In the genomic region with DNA sequence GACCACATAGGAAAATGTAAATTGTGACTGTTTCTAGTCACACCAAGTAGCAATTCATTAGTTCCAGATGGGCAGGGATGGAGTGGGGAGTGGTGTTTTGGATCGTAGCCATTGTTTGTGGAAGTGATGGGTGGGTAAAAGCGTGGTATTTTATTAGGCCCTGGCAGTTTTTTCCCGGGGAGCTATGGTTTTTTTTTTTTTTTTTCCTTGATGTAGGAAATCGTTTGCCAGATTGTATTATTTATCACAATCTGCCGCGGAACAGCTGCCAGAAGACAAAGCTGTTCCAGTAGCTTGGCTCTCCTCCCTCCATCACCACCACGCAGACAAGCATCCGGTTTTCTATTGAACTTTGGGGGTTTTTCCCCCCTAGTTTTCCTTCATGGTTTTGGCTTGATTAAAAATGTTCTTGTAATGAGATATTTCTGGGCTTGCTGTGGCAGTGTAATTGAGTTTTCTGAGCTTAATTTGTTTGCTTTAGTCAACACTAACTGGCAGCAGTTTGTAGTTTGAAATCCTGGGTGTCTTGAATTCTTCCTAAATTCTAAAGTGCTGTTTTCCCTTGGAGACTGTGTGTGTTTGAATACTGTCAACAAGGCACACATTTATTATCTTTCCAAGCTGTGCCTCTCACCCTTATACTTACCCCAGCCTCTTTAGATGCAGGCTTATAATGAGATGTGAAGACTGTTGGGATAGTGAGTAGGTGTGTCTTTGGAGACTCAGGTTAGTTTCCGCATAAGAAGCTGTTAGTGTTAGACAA, we compare ENCODE assay signal across 9 mouse cellular contexts. TPM values are rescaled to one million over a fixed set of nuclear protein-coding genes. Genes with fewer than 3 reads are reported as not detected.
DNase-seq lines count a peak whose midpoint lies in the region; ATAC-seq and TF ChIP-seq lines count a peak whose summit lies in the region.
"Had no signal": no experiment of that assay in that cellular context is flagged by ENCODE, and none has a peak within 500 bp of the region (broad histone marks: within the 10 kb centered on the region; RNA-seq: fewer than 3 reads in every experiment).

No protein-coding gene starts in this region.

- H3K27me3 ChIP-seq in embryonic facial prominence, embryonic 12.5 days: no peaks in the 10 kb centered on the region
- H3K27me3 ChIP-seq in heart, embryonic 16.5 days (ENCODE audit: control insufficient read depth, insufficient read depth, low read length): no peaks in the 10 kb centered on the region
- H3K27me3 ChIP-seq in kidney, postnatal 0 days (ENCODE audit: insufficient read depth, low read length): no peaks in the 10 kb centered on the region
- no peaks in the 10 kb centered on the region for H3K27me3 ChIP-seq in limb, embryonic 15.5 days
- H3K27me3 ChIP-seq: megakaryocyte, embryonic 14.5 days had no signal

- peaks cover 9% of the 10 kb centered on the region; the same call in 1 of the 2 replicates for H3K36me3 ChIP-seq in embryonic facial prominence, embryonic 12.5 days
- no peaks in the 10 kb centered on the region for H3K36me3 ChIP-seq in heart, embryonic 16.5 days (ENCODE audit: control insufficient read depth, insufficient read depth)
- no peaks in the 10 kb centered on the region for H3K36me3 ChIP-seq in kidney, postnatal 0 days (ENCODE audit: insufficient read depth, low read length)
- peaks cover 5% of the 10 kb centered on the region; the same call in 1 of the 2 replicates for H3K36me3 ChIP-seq in limb, embryonic 15.5 days

- peak overlapping the region; percentile 63 for H3K27ac ChIP-seq in embryonic facial prominence, embryonic 12.5 days
- H3K27ac ChIP-seq in heart, embryonic 16.5 days (ENCODE audit: low read length): peak overlapping the region; percentile 58
- peak overlapping the region; percentile 25 for H3K27ac ChIP-seq in kidney, postnatal 0 days
- peak overlapping the region; percentile 78 for H3K27ac ChIP-seq in limb, embryonic 15.5 days

- peak; percentile 27; the same call in 1 of the 2 replicates for ATAC-seq in frontal cortex, adult (ENCODE audit: low TSS enrichment)
- no peak for ATAC-seq in embryonic facial prominence, embryonic 12.5 days (ENCODE audit: insufficient number of reproducible peaks, insufficient read depth, low FRiP score, low TSS enrichment)
- no peak for ATAC-seq in heart, embryonic 16.5 days (replicated peaks; ENCODE audit: extremely low read depth, insufficient read depth, low FRiP score)
- ATAC-seq in kidney, postnatal 0 days (replicated peaks; ENCODE audit: low FRiP score, low read depth): no peak
- ATAC-seq in limb, embryonic 15.5 days (ENCODE audit: insufficient number of reproducible peaks, low FRiP score, low TSS enrichment, low read depth): peak; percentile 62
- ATAC-seq in monocyte, adult 5-6 weeks (replicated peaks; ENCODE audit: insufficient number of reproducible peaks, low FRiP score, low TSS enrichment, poor library complexity, severe bottlenecking): no peak

- H3K4me1 ChIP-seq in embryonic facial prominence, embryonic 12.5 days: peaks cover 21% of the 10 kb centered on the region
- H3K4me1 ChIP-seq in heart, embryonic 16.5 days (ENCODE audit: control insufficient read depth, insufficient read depth, low read length): peaks cover 6% of the 10 kb centered on the region
- H3K4me1 ChIP-seq in kidney, postnatal 0 days (replicated peaks; ENCODE audit: insufficient read depth, low read length): peaks cover 7% of the 10 kb centered on the region
- H3K4me1 ChIP-seq in limb, embryonic 15.5 days: peaks cover 23% of the 10 kb centered on the region

- no peak for TF ChIP-seq CTCF in kidney, postnatal 0 days (IDR thresholded peaks at IDR 0.05; ENCODE audit: low read depth)

- WGBS in embryonic facial prominence, embryonic 12.5 days: 33% methylated on average over 9 of the region's 9 CpGs
- 52% methylated on average over 9 of the region's 9 CpGs for WGBS in heart, embryonic 16.5 days
- 17% methylated on average over 9 of the region's 9 CpGs for WGBS in kidney, postnatal 0 days
- WGBS in limb, embryonic 15.5 days: 19% methylated on average over 9 of the region's 9 CpGs

- H3K4me3 ChIP-seq in embryonic facial prominence, embryonic 12.5 days: no peak overlapping the region
- no peak overlapping the region for H3K4me3 ChIP-seq in heart, embryonic 16.5 days (ENCODE audit: low read length)
- no peak overlapping the region for H3K4me3 ChIP-seq in kidney, postnatal 0 days (replicated peaks; ENCODE audit: low read depth, low read length)
- no peak overlapping the region for H3K4me3 ChIP-seq in limb, embryonic 15.5 days
- H3K4me3 ChIP-seq: megakaryocyte, embryonic 14.5 days had no signal

- no peak overlapping the region for H3K4me2 ChIP-seq in embryonic facial prominence, embryonic 12.5 days (replicated peaks)
- no peak overlapping the region for H3K4me2 ChIP-seq in heart, embryonic 16.5 days (ENCODE audit: low read depth, low read length)
- peak overlapping the region; percentile 1; the same call in 1 of the 2 replicates for H3K4me2 ChIP-seq in kidney, postnatal 0 days (ENCODE audit: low read length)
- H3K4me2 ChIP-seq in limb, embryonic 15.5 days: no peak overlapping the region

- DNase-seq in frontal cortex, postnatal 25 days (ENCODE audit: low spot score in 2 of 2): no peak
- peak; percentile 76 for DNase-seq in kidney, postnatal 0 days (ENCODE audit: low spot score)
- DNase-seq in retina, postnatal 1 day: peak; percentile 43

- H3K9ac ChIP-seq in embryonic facial prominence, embryonic 12.5 days: no peak overlapping the region
- H3K9ac ChIP-seq in heart, embryonic 16.5 days (ENCODE audit: low read length): no peak overlapping the region
- no peak overlapping the region for H3K9ac ChIP-seq in kidney, postnatal 0 days (ENCODE audit: low read depth, low read length)
- no peak overlapping the region for H3K9ac ChIP-seq in limb, embryonic 15.5 days

- H3K9me3 ChIP-seq in embryonic facial prominence, embryonic 12.5 days: no peaks in the 10 kb centered on the region
- no peaks in the 10 kb centered on the region for H3K9me3 ChIP-seq in heart, embryonic 16.5 days (replicated peaks; ENCODE audit: control insufficient read depth, low read length)
- H3K9me3 ChIP-seq in kidney, postnatal 0 days (replicated peaks; ENCODE audit: low read length): no peaks in the 10 kb centered on the region
- H3K9me3 ChIP-seq in limb, embryonic 15.5 days: no peaks in the 10 kb centered on the region
- H3K9me3 ChIP-seq: megakaryocyte, embryonic 14.5 days had no signal

RNA-seq across cellular contexts. Expression of gene Eif2b3, which starts 20.9 kb away (rescaled TPM):
- 43.8 and 45.5 TPM in 2 replicates for polyA plus RNA-seq in embryonic facial prominence, embryonic 12.5 days (2016; fragmentation: Nextera tagmentation; extraction: Ambion mirVana)
- 23.6 and 23.8 TPM in 2 replicates for polyA plus RNA-seq in heart, embryonic 16.5 days (2015; fragmentation: Nextera tagmentation; extraction: Ambion mirVana)
- polyA plus RNA-seq in kidney, postnatal 0 days (2015; fragmentation: Nextera tagmentation; extraction: Ambion mirVana): 41.0 and 44.9 TPM in 2 replicates
- polyA plus RNA-seq in limb, embryonic 15.5 days (2015; fragmentation: Nextera tagmentation; extraction: Ambion mirVana): 44.3 TPM in 2 replicates
- total RNA-seq in monocyte, adult 5-6 weeks (2017): 12.4 to 16.2 TPM (median 13.1 TPM) in 3 replicates

RNA-seq across cellular contexts. Expression of gene Hectd3, which starts 45.0 kb away (rescaled TPM):
- 11.9 and 14.6 TPM in 2 replicates for polyA plus RNA-seq in embryonic facial prominence, embryonic 12.5 days (2016; fragmentation: Nextera tagmentation; extraction: Ambion mirVana)
- polyA plus RNA-seq in heart, embryonic 16.5 days (2015; fragmentation: Nextera tagmentation; extraction: Ambion mirVana): 6.6 and 7.0 TPM in 2 replicates
- 9.5 and 10.3 TPM in 2 replicates for polyA plus RNA-seq in kidney, postnatal 0 days (2015; fragmentation: Nextera tagmentation; extraction: Ambion mirVana)
- polyA plus RNA-seq in limb, embryonic 15.5 days (2015; fragmentation: Nextera tagmentation; extraction: Ambion mirVana): 11.2 and 11.5 TPM in 2 replicates
- total RNA-seq in monocyte, adult 5-6 weeks (2017): 30.1 to 41.4 TPM (median 32.5 TPM) in 3 replicates

RNA-seq across cellular contexts. Expression of gene Urod, which starts 45.9 kb away (rescaled TPM):
- polyA plus RNA-seq in embryonic facial prominence, embryonic 12.5 days (2016; fragmentation: Nextera tagmentation; extraction: Ambion mirVana): 107 and 110 TPM in 2 replicates
- 97.1 and 101 TPM in 2 replicates for polyA plus RNA-seq in heart, embryonic 16.5 days (2015; fragmentation: Nextera tagmentation; extraction: Ambion mirVana)
- 91.1 and 92.5 TPM in 2 replicates for polyA plus RNA-seq in kidney, postnatal 0 days (2015; fragmentation: Nextera tagmentation; extraction: Ambion mirVana)
- polyA plus RNA-seq in limb, embryonic 15.5 days (2015; fragmentation: Nextera tagmentation; extraction: Ambion mirVana): 85.3 and 90.8 TPM in 2 replicates
- total RNA-seq in monocyte, adult 5-6 weeks (2017): 41.5 to 48.3 TPM (median 42.0 TPM) in 3 replicates

RNA-seq across cellular contexts. Expression of gene Ptch2, which starts 55.8 kb away (rescaled TPM):
- polyA plus RNA-seq in embryonic facial prominence, embryonic 12.5 days (2016; fragmentation: Nextera tagmentation; extraction: Ambion mirVana): 10.4 and 12.1 TPM in 2 replicates
- 2.0 and 2.1 TPM in 2 replicates for polyA plus RNA-seq in heart, embryonic 16.5 days (2015; fragmentation: Nextera tagmentation; extraction: Ambion mirVana)
- polyA plus RNA-seq in kidney, postnatal 0 days (2015; fragmentation: Nextera tagmentation; extraction: Ambion mirVana): 4.0 TPM in 2 replicates
- 13.7 and 15.8 TPM in 2 replicates for polyA plus RNA-seq in limb, embryonic 15.5 days (2015; fragmentation: Nextera tagmentation; extraction: Ambion mirVana)
- not detected in 3 replicates for total RNA-seq in monocyte, adult 5-6 weeks (2017)

Comparison
In these comparisons a context has a peak if more than half of its experiments do, and no peak if none do; other contexts are left out.
1. ATAC-seq: peak in frontal cortex, adult (single experiment) and limb, embryonic 15.5 days (single experiment); none in embryonic facial prominence, embryonic 12.5 days (single experiment), heart, embryonic 16.5 days (single experiment), kidney, postnatal 0 days (single experiment) and monocyte, adult 5-6 weeks (single experiment).
2. DNase-seq: peak in kidney, postnatal 0 days (single experiment) and retina, postnatal 1 day (single experiment); none in frontal cortex, postnatal 25 days (0 of 2).
3. H3K27ac ChIP-seq: peak in every context shown above with its lines; median percentile 78 in limb, embryonic 15.5 days; 63 in embryonic facial prominence, embryonic 12.5 days; 58 in heart, embryonic 16.5 days; 25 in kidney, postnatal 0 days.